Mouse (Mus musculus) limb, embryonic 14.5 days (tissue): ENCODE results near the gene Plpp7. TPM values are rescaled to one million over a fixed set of nuclear protein-coding genes. Genes with fewer than 3 reads are reported as not detected.

ENCODE experiments used
- ATAC-seq: fragments of 200-750 bp; cut with Nextera tagmentation; 2 replicates; pipeline ENCODE4 v1.8.0; 2017; ENCODE audit warnings: low read depth, moderate number of reproducible peaks, moderate TSS enrichment; ENCODE audit not compliant: low FRiP score
- DNase-seq: peaks from one replicate; pipeline ENCODE4 v3.0.0-alpha.2; 2015; ENCODE audit warnings: low spot score
- H3K27ac ChIP-seq: fragments of 300-500 bp; sonication (generic); replicated peaks from 2 replicates; pipeline ENCODE4 v1.5.1; 2014; ENCODE audit warnings: low read depth, mild to moderate bottlenecking, low read length, moderate library complexity, mixed read lengths
- H3K27me3 ChIP-seq: fragments of 300-500 bp; sonication (generic); 2 replicates; pipeline ENCODE4 v1.6.1; 2014; ENCODE audit warnings: low read length, mixed read lengths; ENCODE audit not compliant: control insufficient read depth, insufficient read depth
- H3K36me3 ChIP-seq: fragments of 300-500 bp; sonication (generic); 2 replicates; pipeline ENCODE4 v1.6.1; 2014; ENCODE audit warnings: mild to moderate bottlenecking, low read length, moderate library complexity, mixed read lengths; ENCODE audit not compliant: control insufficient read depth, insufficient read depth
- H3K4me1 ChIP-seq: fragments of 300-500 bp; sonication (generic); 2 replicates; pipeline ENCODE4 v1.6.1; 2014; ENCODE audit warnings: antibody characterized with exemption, low read length, mixed read lengths; ENCODE audit not compliant: control insufficient read depth, insufficient read depth
- H3K4me2 ChIP-seq: fragments of 300-500 bp; sonication (generic); replicated peaks from 2 replicates; pipeline ENCODE4 v1.6.1; 2014; ENCODE audit warnings: low read depth, mild to moderate bottlenecking, low read length, moderate library complexity; ENCODE audit not compliant: severe bottlenecking
- H3K4me3 ChIP-seq: fragments of 300-500 bp; sonication (generic); replicated peaks from 2 replicates; pipeline ENCODE4 v1.5.1; 2014; ENCODE audit warnings: low read length
- H3K9ac ChIP-seq: fragments of 300-500 bp; sonication (generic); 2 replicates; pipeline ENCODE4 v1.6.1; 2014; ENCODE audit warnings: mild to moderate bottlenecking, low read depth, low read length, moderate library complexity; ENCODE audit not compliant: severe bottlenecking
- H3K9me3 ChIP-seq: fragments of 300-500 bp; sonication (generic); 2 replicates; pipeline ENCODE4 v1.6.1; 2016; ENCODE audit warnings: low read length; ENCODE audit not compliant: control insufficient read depth
- POLR2A ChIP-seq: fragments of 200-500 bp; IDR thresholded peaks from 2 replicates; pipeline ENCODE4 v1.8.0; 2012; ENCODE audit warnings: inconsistent platforms, mild to moderate bottlenecking, moderate library complexity, borderline replicate concordance; ENCODE audit not compliant: insufficient read depth, insufficient read length; ENCODE audit errors: extremely low read depth
- WGBS: fragments of 180-500 bp; shearing (Covaris S2); extraction: QIAGEN DNeasy Blood & Tissue Kit; methylation state at CpG from one replicate; pipeline ENCODE4 v1.1.7; 2014; 5-methylcytosine and 5-hydroxymethylcytosine counted together
- microRNA-seq: library from miRNA; unstranded; fragments of <30 nt; microRNA quantifications from one replicate; pipeline ENCODE4, GENCODE M21; 2016
- polyA plus RNA-seq, 2 experiments: library from polyadenylated mRNA; depleted of rRNA in 1 of 2; stranded (reverse) in 1 of 2; unstranded in 1 of 2; fragments of >200 nt; fragmentation: Nextera tagmentation in 1 of 2; extraction: Ambion mirVana in 1 of 2; gene quantifications; 2 replicates each; pipeline versions ENCODE4 v1.2.1 to v1.2.3; 2012 to 2014

Gene Plpp7
- polyA plus RNA-seq, 2 experiments, result 10.0 to 11.7 TPM

DNA sequence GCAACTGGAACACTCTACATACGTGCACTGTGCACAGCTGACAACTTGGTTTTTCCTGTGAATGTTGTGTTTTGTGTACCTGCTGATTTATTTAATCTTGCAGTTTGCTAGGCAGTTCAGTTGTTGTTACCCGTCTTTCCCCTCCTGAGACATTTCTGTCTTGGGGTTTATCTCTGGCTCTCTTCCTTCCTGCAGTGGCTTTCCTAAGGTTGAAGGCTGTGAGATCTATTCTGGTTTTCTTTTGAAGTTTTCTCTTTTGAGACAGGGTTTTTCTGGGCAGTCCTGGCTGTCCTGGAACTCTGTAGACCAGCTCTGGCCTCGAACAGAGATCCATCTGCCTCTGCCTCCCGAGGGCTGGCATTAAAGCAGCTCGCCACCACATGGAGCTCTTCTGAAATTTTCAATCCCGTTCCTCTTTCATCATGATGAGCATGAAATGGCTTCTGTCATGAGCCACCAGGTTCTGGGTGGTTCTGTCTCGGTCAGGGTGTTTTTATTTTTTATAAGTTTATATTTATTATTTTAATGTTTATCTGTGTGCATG, 59.7 kb downstream of the Plpp7 start:
- H3K27ac ChIP-seq, result no peak overlapping the region
- H3K4me3 ChIP-seq, result no peak overlapping the region; the same call in 1 of the 2 replicates
- H3K36me3 ChIP-seq, result peaks cover 2% of the 10 kb centered on the region
- ATAC-seq (no peak), DNase-seq (no peak)
- no peak overlapping the region for H3K4me2 ChIP-seq
- H3K4me1 ChIP-seq, result peaks cover 65% of the 10 kb centered on the region
- no peaks in the 10 kb centered on the region for H3K27me3 ChIP-seq
- H3K9ac ChIP-seq, result peak overlapping the region; percentile 25; the same call in 1 of the 2 replicates
- no peak for TF ChIP-seq POLR2A
- WGBS, result 64% methylated on average over 7 of the region's 7 CpGs
- no peaks in the 10 kb centered on the region for H3K9me3 ChIP-seq

GRCm38 (mm10) chr2:32155614-32156013, 60.3 kb downstream of the Plpp7 start:
- Histone ChIP-seq H3K9ac (peak overlapping the region; percentile 25; the same call in 1 of the 2 replicates), H3K4me2 (no peak overlapping the region), H3K36me3 (peaks cover 7% of the 10 kb centered on the region), H3K27ac (0 out of 2 replicates have a peak overlapping the region, but pooled peaks have one; percentile 8), H3K27me3 (no peaks in the 10 kb centered on the region), H3K4me3 (no peak overlapping the region), H3K9me3 (no peaks in the 10 kb centered on the region), H3K4me1 (peaks cover 65% of the 10 kb centered on the region)
- DNase-seq (no peak), ATAC-seq (no peak)
- 44% methylated on average over 6 of the region's 6 CpGs for WGBS
- no peak for TF ChIP-seq POLR2A

- Histone ChIP-seq H3K36me3 (peaks cover 7% of the 10 kb centered on the region), H3K4me3 (no peak overlapping the region), H3K27me3 (no peaks in the 10 kb centered on the region), H3K9ac (0 out of 2 replicates have a peak overlapping the region, but pooled peaks have one; percentile 7), H3K9me3 (no peaks in the 10 kb centered on the region), H3K27ac (peak overlapping the region; percentile 2; the same call in 1 of the 2 replicates), H3K4me1 (peaks cover 65% of the 10 kb centered on the region), H3K4me2 (0 out of 2 replicates have a peak overlapping the region, but pooled peaks have one; percentile 3)
- no peak for TF ChIP-seq POLR2A
- DNase-seq (no peak), ATAC-seq (no peak)
- WGBS, result 56% methylated on average over 10 of the region's 10 CpGs
Measured at GRCm38 (mm10) chr2:32156645-32157044, 61.3 kb downstream of the Plpp7 start.

GRCm38 (mm10) chr2:32157328-32157727, 62.0 kb downstream of the Plpp7 start:
- WGBS, result 29% methylated on average over 4 of the region's 4 CpGs
- Histone ChIP-seq H3K27ac (peak overlapping the region; percentile 2; the same call in 1 of the 2 replicates), H3K4me2 (no peak overlapping the region), H3K4me1 (peaks cover 63% of the 10 kb centered on the region), H3K9me3 (no peaks in the 10 kb centered on the region), H3K36me3 (peaks cover 7% of the 10 kb centered on the region), H3K9ac (0 out of 2 replicates have a peak overlapping the region, but pooled peaks have one; percentile 7), H3K27me3 (no peaks in the 10 kb centered on the region), H3K4me3 (no peak overlapping the region)
- no peak for DNase-seq
- no peak for ATAC-seq
- no peak for TF ChIP-seq POLR2A

DNA sequence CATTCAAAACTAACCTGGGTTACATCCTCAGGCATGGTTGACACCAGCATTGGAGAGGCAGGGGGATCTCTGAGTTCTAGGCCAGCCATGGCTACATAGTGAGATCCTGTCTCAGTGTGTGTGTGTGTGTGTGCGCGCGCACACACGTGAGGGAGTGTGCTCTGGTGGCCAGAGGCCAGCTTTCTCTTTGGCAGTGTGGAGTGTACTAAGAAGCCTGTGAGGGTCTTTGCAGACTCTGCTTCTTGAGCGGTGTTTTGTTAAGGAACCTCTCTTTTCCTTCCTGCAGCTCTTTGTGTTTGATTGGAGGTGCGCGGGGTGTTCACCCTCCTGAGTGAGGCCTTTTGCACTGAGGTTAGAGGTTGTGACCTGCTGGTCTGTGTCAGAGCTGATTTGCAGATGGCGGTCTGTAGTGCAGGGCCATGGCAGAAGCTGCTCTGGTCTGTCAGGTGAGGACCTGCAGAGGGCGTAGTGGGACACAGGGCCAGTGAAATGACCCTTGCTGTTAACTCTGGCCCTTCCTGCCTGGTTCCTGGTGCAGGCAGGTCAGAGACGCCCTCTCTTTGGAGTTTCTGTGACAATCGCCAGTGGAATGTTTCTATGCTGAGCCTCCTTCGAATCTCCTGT, 63.4 kb downstream of the Plpp7 start:
- H3K36me3 ChIP-seq, result peaks cover 7% of the 10 kb centered on the region
- no peaks in the 10 kb centered on the region for H3K27me3 ChIP-seq
- peaks cover 49% of the 10 kb centered on the region for H3K4me1 ChIP-seq
- WGBS, result 71% methylated on average over 12 of the region's 12 CpGs
- H3K4me3 ChIP-seq, result no peak overlapping the region
- no peak for TF ChIP-seq POLR2A
- DNase-seq (no peak), ATAC-seq (no peak)
- H3K4me2 ChIP-seq, result no peak overlapping the region
- no peak overlapping the region for H3K9ac ChIP-seq
- no peak overlapping the region for H3K27ac ChIP-seq
- H3K9me3 ChIP-seq, result no peaks in the 10 kb centered on the region

Small RNA genes within 50 kb of the gene (microRNA-seq; reads per million reads assigned to microRNA genes)
- gene Mir7674, result not detected

Other genes starting within 250 kb of the Plpp7 start
- gene Fibcd1, start 249.5 kb upstream of the Plpp7 start, polyA plus RNA-seq (2012; rRNA removed), result 0.34 and 0.40 TPM in 2 replicates
- gene Fibcd1, start 249.5 kb upstream of the Plpp7 start, polyA plus RNA-seq (2014; fragmentation: Nextera tagmentation; extraction: Ambion mirVana), result 0.17 and 0.28 TPM in 2 replicates
- gene Lamc3, start 208.2 kb upstream of the Plpp7 start, polyA plus RNA-seq (2012; rRNA removed), result 1.1 and 1.6 TPM in 2 replicates
- gene Lamc3, start 208.2 kb upstream of the Plpp7 start, polyA plus RNA-seq (2014; fragmentation: Nextera tagmentation; extraction: Ambion mirVana), result 0.68 and 0.84 TPM in 2 replicates
- 28.2 and 35.4 TPM in 2 replicates for gene Aif1l, start 145.4 kb upstream of the Plpp7 start, polyA plus RNA-seq (2012; rRNA removed)
- gene Aif1l, start 145.4 kb upstream of the Plpp7 start, polyA plus RNA-seq (2014; fragmentation: Nextera tagmentation; extraction: Ambion mirVana), result 32.3 and 44.7 TPM in 2 replicates
- 41.3 and 48.2 TPM in 2 replicates for gene Nup214, start 121.1 kb upstream of the Plpp7 start, polyA plus RNA-seq (2012; rRNA removed)
- gene Nup214, start 121.1 kb upstream of the Plpp7 start, polyA plus RNA-seq (2014; fragmentation: Nextera tagmentation; extraction: Ambion mirVana), result 65.2 and 70.7 TPM in 2 replicates
- 6.4 and 6.6 TPM in 2 replicates for gene Fam78a, start 10.7 kb upstream of the Plpp7 start, polyA plus RNA-seq (2012; rRNA removed)
- 5.1 and 5.9 TPM in 2 replicates for gene Fam78a, start 10.7 kb upstream of the Plpp7 start, polyA plus RNA-seq (2014; fragmentation: Nextera tagmentation; extraction: Ambion mirVana)
- 74.6 and 92.4 TPM in 2 replicates for gene Prrc2b, start 55.6 kb downstream of the Plpp7 start, polyA plus RNA-seq (2012; rRNA removed)
- 78.2 and 78.3 TPM in 2 replicates for gene Prrc2b, start 55.6 kb downstream of the Plpp7 start, polyA plus RNA-seq (2014; fragmentation: Nextera tagmentation; extraction: Ambion mirVana)
- gene Pomt1, start 141.1 kb downstream of the Plpp7 start, polyA plus RNA-seq (2012; rRNA removed), result 36.4 and 45.8 TPM in 2 replicates
- 21.7 and 22.9 TPM in 2 replicates for gene Pomt1, start 141.1 kb downstream of the Plpp7 start, polyA plus RNA-seq (2014; fragmentation: Nextera tagmentation; extraction: Ambion mirVana)
- gene Uck1, start 164.6 kb downstream of the Plpp7 start, polyA plus RNA-seq (2012; rRNA removed), result 64.8 and 69.4 TPM in 2 replicates
- 59.9 and 67.8 TPM in 2 replicates for gene Uck1, start 164.6 kb downstream of the Plpp7 start, polyA plus RNA-seq (2014; fragmentation: Nextera tagmentation; extraction: Ambion mirVana)
- gene Golga2, start 191.9 kb downstream of the Plpp7 start, polyA plus RNA-seq (2012; rRNA removed), result 56.4 and 63.1 TPM in 2 replicates
- 32.4 and 33.3 TPM in 2 replicates for gene Golga2, start 191.9 kb downstream of the Plpp7 start, polyA plus RNA-seq (2014; fragmentation: Nextera tagmentation; extraction: Ambion mirVana)
- gene Swi5, start 192.5 kb downstream of the Plpp7 start, polyA plus RNA-seq (2012; rRNA removed), result 272 and 324 TPM in 2 replicates
- 221 and 244 TPM in 2 replicates for gene Swi5, start 192.5 kb downstream of the Plpp7 start, polyA plus RNA-seq (2014; fragmentation: Nextera tagmentation; extraction: Ambion mirVana)